Mouse (Mus musculus) layer of hippocampus, adult 8-10 months (tissue): ENCODE results near the gene Gm10354. TPM values are rescaled to one million over a fixed set of nuclear protein-coding genes. Genes with fewer than 3 reads are reported as not detected.
"Not testable (repeated sequence)": the region's sequence is repeated elsewhere in the genome, so short reads cannot be mapped to it uniquely, and the experiment has no call there.

ENCODE experiments used
- DNase-seq, 2 experiments: peaks; one replicate each; pipeline ENCODE4 v3.0.0; 2022; ENCODE audit warnings: low spot score in 2 of 2
- total RNA-seq, 4 experiments: library from RNA; stranded (reverse); gene quantifications; 2 replicates each; pipeline ENCODE4 v1.2.4; 2022

The Gm10354 gene
- total RNA-seq, 4 experiments from 2014 or later, result not detected

- not testable (repeated sequence) for DNase-seq
Measured at GRCm38 (mm10) chr5:14955928-14956706, 22.6 kb downstream of the Gm10354 start.

DNA sequence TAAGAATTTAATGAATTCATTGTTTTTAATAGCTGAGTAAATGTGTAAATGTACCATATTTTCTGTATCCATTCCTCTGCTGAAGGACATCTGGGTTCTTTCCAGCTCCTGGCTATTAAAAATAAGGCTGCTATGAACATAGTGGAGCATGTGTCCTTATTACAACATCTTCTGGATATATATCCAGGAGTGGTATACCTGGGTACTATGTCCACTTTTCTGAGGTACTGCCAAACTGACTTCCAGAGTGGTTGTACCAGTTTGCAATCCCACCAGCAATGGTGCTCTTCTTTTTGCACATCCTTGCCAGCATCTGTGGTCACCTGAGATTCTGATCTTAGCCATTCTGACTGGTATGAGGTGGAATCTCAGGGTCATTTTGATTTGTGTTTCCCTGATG, 25.1 kb downstream of the Gm10354 start:
- not testable (repeated sequence) for DNase-seq

GRCm38 (mm10) chr5:14952749-14953148, 26.0 kb downstream of the Gm10354 start:
- not testable (repeated sequence) for DNase-seq

DNA sequence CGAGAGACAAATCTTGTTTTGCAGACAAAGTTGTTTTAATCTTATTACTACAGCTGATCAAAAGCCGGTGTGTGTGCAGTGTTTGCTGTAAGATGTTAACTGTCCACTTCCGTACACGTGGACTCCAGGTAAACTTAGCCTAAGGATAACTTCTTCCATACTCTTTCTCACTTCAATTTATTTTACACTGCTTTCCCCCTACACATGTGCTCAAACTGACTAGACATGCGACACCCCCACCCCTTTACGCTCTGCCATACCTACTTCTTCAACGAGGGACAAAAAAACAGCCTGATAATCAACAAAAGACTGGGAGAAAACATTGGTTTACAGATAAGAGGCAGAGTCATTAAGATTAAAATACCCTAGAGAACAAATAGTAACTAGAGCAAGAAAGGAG, 26.9 kb downstream of the Gm10354 start:
- DNase-seq, result not testable (repeated sequence)

GRCm38 (mm10) chr5:14947482-14948198, 31.1 kb downstream of the Gm10354 start:
- not testable (repeated sequence) for DNase-seq

- not testable (repeated sequence) for DNase-seq
Measured at GRCm38 (mm10) chr5:14945524-14945923, 33.2 kb downstream of the Gm10354 start.

DNA sequence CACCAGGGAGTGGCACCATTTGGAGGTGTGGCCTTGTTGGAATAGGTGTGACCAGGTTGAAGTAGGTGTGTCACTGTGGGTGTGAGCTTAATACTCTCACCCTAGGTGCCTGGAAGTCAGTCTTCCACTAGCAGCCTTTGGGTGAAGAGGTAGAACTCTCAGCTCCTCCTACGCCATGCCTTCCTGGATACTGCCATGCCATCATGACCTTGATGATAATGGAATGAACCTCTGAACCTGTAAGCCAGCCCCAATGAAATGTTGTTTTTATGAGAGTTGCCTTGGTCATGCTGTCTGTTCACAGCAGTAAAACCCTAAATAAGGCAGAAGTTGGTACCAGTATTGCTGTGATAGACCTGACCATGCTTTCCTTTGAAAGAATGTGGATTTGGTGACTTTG, 37.7 kb downstream of the Gm10354 start:
- DNase-seq, result not testable (repeated sequence)

DNA sequence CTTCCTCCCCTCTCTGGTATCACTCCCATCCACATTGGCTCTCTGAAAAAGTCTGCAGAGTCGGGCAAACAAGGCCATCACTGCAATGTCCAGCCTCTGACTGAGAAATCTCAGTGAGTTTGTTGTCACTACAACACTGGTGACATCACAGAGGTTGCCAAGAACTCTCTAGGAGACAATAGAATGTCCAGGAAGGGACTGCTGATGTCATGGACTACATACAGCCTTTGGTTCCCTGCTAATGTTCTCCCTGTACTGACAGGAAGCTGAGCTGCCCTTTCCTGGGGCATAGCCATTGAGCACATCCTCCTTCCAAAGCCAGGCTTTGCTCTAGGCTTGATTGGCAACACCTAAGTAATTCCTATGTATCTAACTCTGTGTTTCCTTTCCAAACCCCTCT, 40.4 kb downstream of the Gm10354 start, which contains the start of gene Speer4e:
Gene Speer4e, minus strand, starts transcription at position 101 of the 400 bp plus-strand sequence.
- not testable (repeated sequence) for DNase-seq

GRCm38 (mm10) chr5:14933721-14934120, 45.0 kb downstream of the Gm10354 start:
- DNase-seq, result not testable (repeated sequence)

DNA sequence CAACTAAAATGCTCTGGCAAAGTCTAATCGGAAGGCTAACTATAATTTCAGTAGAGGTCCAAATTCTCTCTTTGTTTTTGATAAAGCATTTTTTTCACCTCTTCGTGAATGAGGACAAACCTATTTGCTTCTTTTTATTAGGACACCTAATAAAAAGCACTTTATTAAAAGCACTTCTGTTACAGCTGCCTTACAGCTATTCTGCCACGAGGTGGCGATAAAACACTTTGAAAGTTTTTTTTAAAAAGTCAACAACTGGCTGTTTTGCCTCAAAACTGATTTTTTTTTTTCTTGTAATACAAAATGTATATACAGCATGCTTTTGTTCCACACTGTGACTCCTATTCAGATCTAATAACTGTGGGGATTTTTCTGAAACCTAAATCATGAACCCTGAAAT, 51.7 kb downstream of the Gm10354 start:
- DNase-seq, result not testable (repeated sequence)

Other genes starting within 250 kb of the Gm10354 start
- gene Gm9758, start 64.0 kb downstream of the Gm10354 start, total RNA-seq, result not detected
- not detected for gene Speer4e, start 40.5 kb downstream of the Gm10354 start, total RNA-seq
- gene Gm17019, start 54.1 kb upstream of the Gm10354 start, total RNA-seq, result not detected